Mouse (Mus musculus): ENCODE data around the gene Aqp7.

GRCm38 (mm10) chr4:41056253-41056652 lies 8.3 kb upstream of the Aqp7 start:
- no peak for TF ChIP-seq POLR2A (IDR thresholded peaks at IDR 0.05; ENCODE audit: insufficient read depth, low read depth, low read length)
- no peak for TF ChIP-seq CTCF (IDR thresholded peaks at IDR 0.05; ENCODE audit: insufficient read depth, low read depth, low read length)

Measured in olfactory bulb, adult 2 months (tissue).